10 mouse cellular contexts compared by ENCODE assay signal in the genomic region with DNA sequence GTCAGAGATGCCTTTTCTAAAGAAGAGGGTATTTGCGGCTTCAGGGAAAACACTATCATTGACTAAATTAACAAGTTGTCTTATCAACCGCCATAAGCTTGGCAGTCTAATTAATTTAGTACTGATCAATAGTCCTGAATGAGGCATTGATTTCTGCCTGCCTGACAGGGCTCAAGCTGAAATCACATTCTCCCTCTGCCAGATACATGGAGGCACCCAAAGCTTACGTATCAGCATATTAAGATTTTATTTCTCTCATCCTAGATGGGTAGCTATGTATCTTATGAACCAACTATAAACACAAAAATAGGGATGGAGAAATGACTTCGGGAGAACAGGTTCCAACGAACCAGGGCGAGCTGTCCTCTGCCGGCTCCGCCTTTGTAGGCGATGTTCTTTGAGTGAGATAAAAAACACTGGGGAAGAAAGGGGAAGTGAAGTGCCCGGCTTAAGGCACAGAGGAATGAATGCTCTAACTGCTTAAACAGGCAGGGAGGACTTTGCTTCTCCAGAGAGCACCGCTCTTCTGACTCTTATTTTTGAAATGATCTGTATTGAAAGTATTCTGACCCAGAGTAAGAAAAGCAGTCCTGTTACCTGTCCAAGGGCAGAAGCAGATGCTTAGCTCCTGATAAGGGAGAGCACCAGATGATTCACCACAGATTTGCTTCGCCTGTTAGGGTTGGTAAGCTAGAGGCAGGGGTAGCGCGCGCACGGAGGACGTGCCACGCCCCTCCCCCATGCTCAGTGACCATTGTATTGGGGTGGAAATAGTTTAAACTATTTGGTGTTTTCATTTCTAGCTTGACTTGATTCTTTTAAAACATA.
DNase-seq lines count a peak whose midpoint lies in the region; ATAC-seq and TF ChIP-seq lines count a peak whose summit lies in the region.
"Had no signal": no experiment of that assay in that cellular context is flagged by ENCODE, and none has a peak within 500 bp of the region (broad histone marks: within the 10 kb centered on the region; RNA-seq: fewer than 3 reads in every experiment).

No protein-coding gene starts in this region.

- peak overlapping the region; percentile 32 for H3K4me2 ChIP-seq in lung, embryonic 16.5 days (ENCODE audit: low read depth, low read length)
- peak overlapping the region; percentile 52 for H3K4me2 ChIP-seq in heart, postnatal 0 days (ENCODE audit: low read depth, low read length)
- peak overlapping the region; percentile 16; the same call in 1 of the 2 replicates for H3K4me2 ChIP-seq in liver, postnatal 0 days (ENCODE audit: low read depth, low read length)

- TF ChIP-seq CTCF in heart, postnatal 0 days (IDR thresholded peaks at IDR 0.05; ENCODE audit: low read depth) = no peak
- TF ChIP-seq CTCF in liver, postnatal 0 days (IDR thresholded peaks at IDR 0.05; ENCODE audit: low read depth) = no peak

- 17% methylated on average over 18 of the region's 18 CpGs for WGBS in lung, embryonic 16.5 days
- 17% methylated on average over 18 of the region's 18 CpGs for WGBS in heart, postnatal 0 days
- WGBS in liver, postnatal 0 days (ENCODE audit: insufficient replicate concordance) = 13% methylated on average over 18 of the region's 18 CpGs

- no peaks in the 10 kb centered on the region for H3K36me3 ChIP-seq in lung, embryonic 16.5 days (ENCODE audit: control insufficient read depth, insufficient read depth, low read length)
- no peaks in the 10 kb centered on the region for H3K36me3 ChIP-seq in heart, postnatal 0 days (replicated peaks; ENCODE audit: control insufficient read depth, insufficient read depth, low read length)
- H3K36me3 ChIP-seq in liver, postnatal 0 days (replicated peaks; ENCODE audit: insufficient read depth, low read length) = no peaks in the 10 kb centered on the region

- no peak for TF ChIP-seq EP300 in heart, postnatal 0 days (IDR thresholded peaks at IDR 0.05; ENCODE audit: low read depth)
- no peak for TF ChIP-seq EP300 in liver, postnatal 0 days (IDR thresholded peaks at IDR 0.05; ENCODE audit: low read depth)

- 0 out of 2 replicates have a peak overlapping the region, but pooled peaks have one; percentile 22 for H3K4me3 ChIP-seq in lung, embryonic 16.5 days (ENCODE audit: low read length)
- peak overlapping the region; percentile 33 for H3K4me3 ChIP-seq in heart, postnatal 0 days (ENCODE audit: low read depth, low read length)
- H3K4me3 ChIP-seq in liver, postnatal 0 days (ENCODE audit: low read depth, low read length) = no peak overlapping the region
- H3K4me3 ChIP-seq: erythroblast, embryonic 14.5 days had no signal

- H3K27me3 ChIP-seq in lung, embryonic 16.5 days (ENCODE audit: control insufficient read depth, insufficient read depth, low read depth, low read length) = peaks cover 13% of the 10 kb centered on the region
- peaks cover 17% of the 10 kb centered on the region; the same call in 1 of the 2 replicates for H3K27me3 ChIP-seq in heart, postnatal 0 days (ENCODE audit: control insufficient read depth, insufficient read depth, low read length)
- no peaks in the 10 kb centered on the region for H3K27me3 ChIP-seq in liver, postnatal 0 days (ENCODE audit: insufficient read depth, low read length)

- DNase-seq in lung, postnatal 25 days (ENCODE audit: low spot score) = no peak
- no peak for DNase-seq in heart, postnatal 0 days (ENCODE audit: low spot score)
- no peak for DNase-seq in liver, postnatal 0 days
- DNase-seq in cerebellum, postnatal 10 days = no peak
- DNase-seq in c-Kit-positive CD71-positive TER-119-positive erythroid progenitor cells, embryonic 14.5 days (ENCODE audit: low spot score) = no peak
- DNase-seq in testis, postnatal 10 days (ENCODE audit: low spot score) = no peak
- DNase-seq in layer of hippocampus, adult 18-20 months (ENCODE audit: low spot score in 2 of 2) = no peak

- no peak overlapping the region for H3K9ac ChIP-seq in lung, embryonic 16.5 days (ENCODE audit: low read length)
- H3K9ac ChIP-seq in heart, postnatal 0 days (replicated peaks; ENCODE audit: low read depth, low read length) = no peak overlapping the region
- H3K9ac ChIP-seq in liver, postnatal 0 days (replicated peaks) = no peak overlapping the region

- no peak overlapping the region for H3K27ac ChIP-seq in lung, embryonic 16.5 days (ENCODE audit: low read length)
- no peak overlapping the region for H3K27ac ChIP-seq in heart, postnatal 0 days (ENCODE audit: low read depth)
- no peak overlapping the region for H3K27ac ChIP-seq in liver, postnatal 0 days (ENCODE audit: low read depth)

- no peaks in the 10 kb centered on the region; the same call in 1 of the 2 replicates for H3K9me3 ChIP-seq in lung, embryonic 16.5 days (ENCODE audit: control insufficient read depth, low read length)
- H3K9me3 ChIP-seq in heart, postnatal 0 days (replicated peaks; ENCODE audit: control insufficient read depth, low read length) = no peaks in the 10 kb centered on the region
- H3K9me3 ChIP-seq in liver, postnatal 0 days (ENCODE audit: low read length) = no peaks in the 10 kb centered on the region

- ATAC-seq in lung, embryonic 16.5 days (ENCODE audit: low read depth) = no peak
- ATAC-seq in heart, postnatal 0 days (ENCODE audit: insufficient read depth, low read depth) = no peak
- no peak for ATAC-seq in liver, postnatal 0 days
- ATAC-seq: Patski had no signal

- H3K4me1 ChIP-seq in lung, embryonic 16.5 days (replicated peaks; ENCODE audit: control insufficient read depth, insufficient read depth, low read length) = no peaks in the 10 kb centered on the region
- H3K4me1 ChIP-seq in heart, postnatal 0 days (ENCODE audit: control insufficient read depth, insufficient read depth) = no peaks in the 10 kb centered on the region
- H3K4me1 ChIP-seq in liver, postnatal 0 days (ENCODE audit: insufficient read depth) = no peaks in the 10 kb centered on the region
